Mouse (Mus musculus) lung, postnatal 0 days (tissue): Measurements from ENCODE around the gene Dgkq. TPM values are rescaled to one million over a fixed set of nuclear protein-coding genes. Genes with fewer than 3 reads are reported as not detected.
A peak's percentile ranks its signal among the peaks of the same experiment; 100 is the strongest.

ENCODE experiments used
- ATAC-seq: fragments of 200-750 bp; cut with Nextera tagmentation; 2 replicates; pipeline ENCODE4 v1.8.0; 2017; ENCODE audit warnings: moderate library complexity
- DNase-seq: peaks from one replicate; pipeline ENCODE4 v3.0.0-alpha.2; 2016; ENCODE audit warnings: low spot score
- H3K27ac ChIP-seq: fragments of 300-500 bp; sonication (generic); 2 replicates; pipeline ENCODE4 v1.5.1; 2014; ENCODE audit warnings: antibody characterized with exemption, mild to moderate bottlenecking, low read length, mixed read lengths
- H3K27me3 ChIP-seq: fragments of 300-500 bp; sonication (generic); replicated peaks from 2 replicates; pipeline ENCODE4 v1.6.1; 2014; ENCODE audit warnings: low read length, mixed read lengths; ENCODE audit not compliant: insufficient read depth
- H3K36me3 ChIP-seq: fragments of 300-500 bp; sonication (generic); 2 replicates; pipeline ENCODE4 v1.6.1; 2014; ENCODE audit warnings: low read length, mixed read lengths; ENCODE audit not compliant: insufficient read depth
- H3K4me1 ChIP-seq: fragments of 300-500 bp; sonication (generic); 2 replicates; pipeline ENCODE4 v1.6.1; 2014; ENCODE audit warnings: antibody characterized with exemption, low read depth, low read length, mixed read lengths; ENCODE audit not compliant: insufficient read depth
- H3K4me2 ChIP-seq: fragments of 300-500 bp; sonication (generic); replicated peaks from 2 replicates; pipeline ENCODE4 v1.6.1; 2014; ENCODE audit warnings: low read depth, mild to moderate bottlenecking, low read length, moderate library complexity, mixed read lengths
- H3K4me3 ChIP-seq: fragments of 300-500 bp; sonication (generic); 2 replicates; pipeline ENCODE4 v1.5.1; 2014; ENCODE audit warnings: low read depth, low read length
- H3K9ac ChIP-seq: fragments of 300-500 bp; sonication (generic); replicated peaks from 2 replicates; pipeline ENCODE4 v1.6.1; 2014; ENCODE audit warnings: low read depth, mild to moderate bottlenecking
- H3K9me3 ChIP-seq: fragments of 300-500 bp; sonication (generic); 2 replicates; pipeline ENCODE4 v1.6.1; 2016; ENCODE audit warnings: low read length, mixed read lengths
- CTCF ChIP-seq: IDR thresholded peaks from 2 replicates; pipeline ENCODE4 v1.5.1; 2016; ENCODE audit warnings: antibody characterized with exemption, mild to moderate bottlenecking
- EP300 ChIP-seq: IDR thresholded peaks from 2 replicates; pipeline ENCODE4 v1.6.1; 2016; ENCODE audit warnings: antibody characterized with exemption, mild to moderate bottlenecking, control low read depth
- WGBS: fragments of 180-500 bp; shearing (Covaris S2); extraction: QIAGEN DNeasy Blood & Tissue Kit; methylation state at CpG from one replicate; pipeline ENCODE4 v1.1.7; 2014; 5-methylcytosine and 5-hydroxymethylcytosine counted together
- polyA plus RNA-seq: library from polyadenylated mRNA; unstranded; fragments of >200 nt; fragmentation: Nextera tagmentation; extraction: Ambion mirVana; gene quantifications from 2 replicates; pipeline ENCODE4 v1.2.1, GENCODE M21; 2015

Gene Dgkq
- polyA plus RNA-seq, 1 experiment from 2014 or later, result 6.3 TPM

GRCm38 (mm10) chr5:108633676-108634075 is 35.8 kb downstream of the Dgkq start:
- ATAC-seq (no peak), DNase-seq (no peak)
- Histone ChIP-seq H3K9me3 (no peaks in the 10 kb centered on the region), H3K36me3 (no peaks in the 10 kb centered on the region), H3K4me3 (no peak overlapping the region), H3K4me2 (no peak overlapping the region), H3K27me3 (no peaks in the 10 kb centered on the region), H3K27ac (no peak overlapping the region), H3K9ac (no peak overlapping the region), H3K4me1 (peaks cover 6% of the 10 kb centered on the region; the same call in 1 of the 2 replicates)
- 92% methylated on average over 4 of the region's 4 CpGs for WGBS
- TF ChIP-seq CTCF (no peak), EP300 (no peak)

GRCm38 (mm10) chr5:108629634-108630483 is 39.6 kb downstream of the Dgkq start, which contains the start of the genes Gak and Tmem175:
Gak (minus strand) TSS chr5:108629755.
Tmem175 (plus strand) TSS chr5:108629770.
- Histone ChIP-seq H3K4me1 (peaks cover 15% of the 10 kb centered on the region; the same call in 1 of the 2 replicates), H3K4me3 (peak within 1 kb of the TSS; percentile 93), H3K27me3 (no peaks in the 10 kb centered on the region), H3K9ac (peak within 1 kb of the TSS; percentile 95), H3K27ac (peak within 1 kb of the TSS; percentile 92), H3K4me2 (peak within 1 kb of the TSS; percentile 90), H3K9me3 (no peaks in the 10 kb centered on the region), H3K36me3 (no peaks in the 10 kb centered on the region)
- ATAC-seq, result peak; percentile 97
- TF ChIP-seq CTCF (no peak), EP300 (no peak)
- peak; percentile 98 for DNase-seq
- WGBS, result under 1% methylated on average over 58 of the region's 58 CpGs

- no peak for TF ChIP-seq EP300
- TF ChIP-seq CTCF, result no peak; the same call in 1 of the 2 replicates
- no peaks in the 10 kb centered on the region for H3K27me3 ChIP-seq
- peak overlapping the region; percentile 93 for H3K4me3 ChIP-seq
- peak overlapping the region; percentile 95 for H3K9ac ChIP-seq
- H3K36me3 ChIP-seq, result peaks cover 1% of the 10 kb centered on the region
- H3K27ac ChIP-seq, result peak overlapping the region; percentile 92
- ATAC-seq, result peak; percentile 77
- DNase-seq, result peak; percentile 54
- H3K4me1 ChIP-seq, result peaks cover 15% of the 10 kb centered on the region; the same call in 1 of the 2 replicates
- H3K4me2 ChIP-seq, result peak overlapping the region; percentile 90
- under 1% methylated on average over 32 of the region's 32 CpGs for WGBS
- no peaks in the 10 kb centered on the region for H3K9me3 ChIP-seq
Observed at GRCm38 (mm10) chr5:108628891-108629633, 40.4 kb downstream of the Dgkq start.

DNA sequence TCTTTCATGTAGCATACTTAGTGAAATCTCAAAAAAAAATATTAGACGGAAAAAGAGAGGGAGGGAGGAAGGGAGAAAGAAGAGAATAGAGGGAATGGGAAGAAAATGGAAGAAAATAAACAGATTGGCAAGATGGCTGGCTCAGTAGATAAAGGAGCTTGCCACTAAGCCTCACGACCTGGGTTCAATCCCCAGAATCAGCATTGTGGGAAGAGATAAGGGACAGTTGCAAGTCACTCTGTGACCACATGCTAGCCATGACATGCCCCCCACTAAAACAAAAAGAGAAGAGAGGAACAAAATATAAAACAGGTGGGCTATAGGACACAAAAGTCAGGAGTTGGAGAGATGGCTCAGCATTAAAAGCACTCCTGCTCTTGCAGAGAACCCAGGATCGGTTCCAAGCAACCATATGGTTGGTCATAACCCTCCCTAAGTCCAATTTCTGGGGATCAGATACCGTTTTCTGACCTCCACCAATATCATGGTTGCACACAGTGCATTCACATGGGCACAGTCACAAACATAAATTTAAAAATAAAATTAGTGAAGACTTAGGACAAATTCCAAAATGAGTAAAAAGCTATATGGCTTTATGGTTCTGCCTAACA is 43.3 kb downstream of the Dgkq start:
- 82% methylated on average over 4 of the region's 4 CpGs for WGBS
- peaks cover 15% of the 10 kb centered on the region; the same call in 1 of the 2 replicates for H3K4me1 ChIP-seq
- peaks cover 23% of the 10 kb centered on the region for H3K36me3 ChIP-seq
- H3K27me3 ChIP-seq, result no peaks in the 10 kb centered on the region
- DNase-seq (no peak), ATAC-seq (no peak)
- H3K4me2 ChIP-seq, result no peak overlapping the region
- no peak overlapping the region for H3K27ac ChIP-seq
- H3K9me3 ChIP-seq, result no peaks in the 10 kb centered on the region
- H3K4me3 ChIP-seq, result no peak overlapping the region
- H3K9ac ChIP-seq, result no peak overlapping the region
- no peak for TF ChIP-seq CTCF
- no peak for TF ChIP-seq EP300

- Histone ChIP-seq H3K4me3 (no peak overlapping the region), H3K4me1 (no peaks in the 10 kb centered on the region; the same call in 1 of the 2 replicates), H3K9me3 (no peaks in the 10 kb centered on the region), H3K27ac (no peak overlapping the region), H3K36me3 (peaks cover 25% of the 10 kb centered on the region), H3K27me3 (no peaks in the 10 kb centered on the region), H3K9ac (no peak overlapping the region), H3K4me2 (no peak overlapping the region)
- TF ChIP-seq CTCF (no peak), EP300 (no peak)
- no peak for DNase-seq
- no peak for ATAC-seq
- 47% methylated on average over 2 of the region's 2 CpGs for WGBS
Observed at GRCm38 (mm10) chr5:108621870-108622269, 47.6 kb downstream of the Dgkq start.

DNA sequence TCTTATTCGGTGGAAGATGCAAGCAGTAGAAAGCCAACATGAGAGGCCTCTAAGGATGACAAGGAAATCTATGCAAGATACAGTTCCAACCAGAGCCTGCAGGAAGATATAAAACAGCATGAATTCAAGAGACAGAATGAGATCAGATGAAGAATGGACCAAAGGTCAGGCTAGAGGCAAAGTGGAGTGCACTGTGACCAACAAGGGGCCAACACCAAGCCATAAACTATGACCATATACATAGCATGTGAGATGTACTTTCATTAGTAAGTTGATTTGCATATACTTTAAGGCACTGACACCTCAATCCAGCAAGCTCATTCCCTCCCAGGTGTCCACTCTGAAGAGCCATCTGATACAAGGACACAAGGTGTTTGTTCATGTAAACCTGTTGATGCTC is 59.0 kb downstream of the Dgkq start:
- TF ChIP-seq EP300 (no peak), CTCF (no peak)
- no peak for ATAC-seq
- Histone ChIP-seq H3K4me3 (no peak overlapping the region), H3K36me3 (peaks cover 67% of the 10 kb centered on the region), H3K4me2 (no peak overlapping the region), H3K27ac (no peak overlapping the region), H3K9ac (no peak overlapping the region), H3K9me3 (no peaks in the 10 kb centered on the region), H3K4me1 (no peaks in the 10 kb centered on the region), H3K27me3 (no peaks in the 10 kb centered on the region)
- DNase-seq, result no peak
- 92% methylated on average over 1 of the region's 1 CpGs for WGBS
